Mouse (Mus musculus): Measurements from ENCODE around the gene Clec2e.
"Not testable (repeated sequence)": the region's sequence is repeated elsewhere in the genome, so short reads cannot be mapped to it uniquely, and the experiment has no call there.

- TF ChIP-seq POLR2A (IDR thresholded peaks at IDR 0.05; ENCODE audit: low read depth, low read length); CTCF (conservative IDR thresholded peaks at IDR 0.05; ENCODE audit: insufficient read depth, insufficient read length, low read depth, low read length): not testable (repeated sequence)
Measured at GRCm38 (mm10) chr6:129086031-129086430, 14.7 kb downstream of the Clec2e start.

Measured in kidney, adult 2 months (tissue).